Mouse (Mus musculus) kidney, adult 8-10 months (tissue): ENCODE data around the gene Cep170b.

Source experiments
- DNase-seq, 2 experiments: peaks; one replicate each; pipeline ENCODE4 v3.0.0; 2022

Cep170b gene

GRCm38 (mm10) chr12:112702374-112703320, 17.6 kb upstream of the Cep170b start:
- DNase-seq = no peak

GRCm38 (mm10) chr12:112706704-112707572, 13.3 kb upstream of the Cep170b start:
- peak; percentile 75 to 89 for DNase-seq

- DNase-seq = no peak
These were observed 12.7 kb upstream of the Cep170b start for GRCm38 (mm10) chr12:112707573-112707869.

GRCm38 (mm10) chr12:112713984-112714383, 6.3 kb upstream of the Cep170b start:
- no peak for DNase-seq

- peak in 1 of 2 experiments; percentile 75 for DNase-seq
These were observed 3.1 kb upstream of the Cep170b start for GRCm38 (mm10) chr12:112717140-112717539.

GRCm38 (mm10) chr12:112718995-112719394, 1.3 kb upstream of the Cep170b start:
- no peak for DNase-seq

GRCm38 (mm10) chr12:112720890-112721423, 702 bp downstream of the Cep170b start:
- peak; percentile 57 for DNase-seq

- peak; percentile 90 to 92 for DNase-seq
These were observed 1.4 kb downstream of the Cep170b start for GRCm38 (mm10) chr12:112721424-112722239.

- DNase-seq = peak; percentile 69 to 70
These were observed 2.2 kb downstream of the Cep170b start for GRCm38 (mm10) chr12:112722240-112723027.

- DNase-seq = no peak
These were observed 2.7 kb downstream of the Cep170b start for GRCm38 (mm10) chr12:112723028-112723330.

GRCm38 (mm10) chr12:112723445-112723844, 3.2 kb downstream of the Cep170b start:
- no peak for DNase-seq

GRCm38 (mm10) chr12:112724077-112724805, 4.0 kb downstream of the Cep170b start:
- peak; percentile 75 to 89 for DNase-seq

- DNase-seq = no peak
These were observed 7.5 kb downstream of the Cep170b start for GRCm38 (mm10) chr12:112727801-112728200.

- DNase-seq = no peak
These were observed 10.6 kb downstream of the Cep170b start for GRCm38 (mm10) chr12:112730808-112731207.

GRCm38 (mm10) chr12:112732591-112732990, 12.3 kb downstream of the Cep170b start:
- DNase-seq = no peak

- DNase-seq = peak; percentile 66 to 79
These were observed 14.0 kb downstream of the Cep170b start for GRCm38 (mm10) chr12:112734108-112734820.

- no peak for DNase-seq
These were observed 14.8 kb downstream of the Cep170b start for GRCm38 (mm10) chr12:112734881-112735655.

- no peak for DNase-seq
These were observed 15.8 kb downstream of the Cep170b start for GRCm38 (mm10) chr12:112735896-112736635.

GRCm38 (mm10) chr12:112736636-112736925, 16.3 kb downstream of the Cep170b start:
- DNase-seq = no peak
